Mouse (Mus musculus): ENCODE measurements at regions not wholly inside any gene's neighbourhood (a gene's known extent, or its start where the extent isn't known, plus 50 kb on each side); places are given as distances from the start of the nearest gene placed in this dataset.

- no peak for DNase-seq
These were observed 442.6 kb upstream of the Kcnab2 start for GRCm38 (mm10) chr4:152920261-152920660.

- no peak for DNase-seq
These were observed 442.2 kb upstream of the Kcnab2 start for GRCm38 (mm10) chr4:152919851-152920250.

GRCm38 (mm10) chr4:152916576-152916975 is 438.9 kb upstream of the Kcnab2 start:
- DNase-seq = no peak

GRCm38 (mm10) chr4:152913497-152913896 is 435.8 kb upstream of the Kcnab2 start:
- DNase-seq = no peak

- DNase-seq = no peak
These were observed 435.2 kb upstream of the Kcnab2 start for GRCm38 (mm10) chr4:152912846-152913245.

- no peak for DNase-seq
These were observed 430.6 kb upstream of the Kcnab2 start for GRCm38 (mm10) chr4:152908235-152908634.

GRCm38 (mm10) chr4:152902851-152903250 is 425.2 kb upstream of the Kcnab2 start:
- no peak for DNase-seq

GRCm38 (mm10) chr4:152900049-152900448 is 422.4 kb upstream of the Kcnab2 start:
- DNase-seq = no peak

GRCm38 (mm10) chr4:152895076-152895475 is 417.4 kb upstream of the Kcnab2 start:
- DNase-seq = no peak

- no peak for DNase-seq
These were observed 415.3 kb upstream of the Kcnab2 start for GRCm38 (mm10) chr4:152892997-152893396.

- DNase-seq = no peak
These were observed 411.5 kb upstream of the Kcnab2 start for GRCm38 (mm10) chr4:152889211-152889610.

- DNase-seq = no peak
These were observed 410.6 kb upstream of the Kcnab2 start for GRCm38 (mm10) chr4:152888306-152888705.

- no peak for DNase-seq
These were observed 409.1 kb upstream of the Kcnab2 start for GRCm38 (mm10) chr4:152886773-152887172.

GRCm38 (mm10) chr4:152881433-152881930 is 403.8 kb upstream of the Kcnab2 start:
- no peak for DNase-seq

- no peak for DNase-seq
These were observed 402.7 kb upstream of the Kcnab2 start for GRCm38 (mm10) chr4:152880368-152880767.

GRCm38 (mm10) chr4:152878941-152879340 is 401.3 kb upstream of the Kcnab2 start:
- DNase-seq = no peak

- no peak for DNase-seq
These were observed 400.7 kb upstream of the Kcnab2 start for GRCm38 (mm10) chr4:152878401-152878800.

GRCm38 (mm10) chr4:152870046-152870445 is 392.4 kb upstream of the Kcnab2 start:
- no peak for DNase-seq

GRCm38 (mm10) chr4:152865894-152866293 is 388.2 kb upstream of the Kcnab2 start:
- DNase-seq = no peak

GRCm38 (mm10) chr4:152862818-152863614 is 385.3 kb upstream of the Kcnab2 start:
- no peak for DNase-seq

- no peak for DNase-seq
These were observed 381.5 kb upstream of the Kcnab2 start for GRCm38 (mm10) chr4:152859161-152859560.

- no peak for DNase-seq
These were observed 372.5 kb upstream of the Kcnab2 start for GRCm38 (mm10) chr4:152850147-152850546.

- no peak for DNase-seq
These were observed 358.4 kb upstream of the Kcnab2 start for GRCm38 (mm10) chr4:152836080-152836479.

- DNase-seq = no peak
These were observed 356.9 kb upstream of the Kcnab2 start for GRCm38 (mm10) chr4:152834421-152835110.
